Mouse (Mus musculus) left cerebral cortex, postnatal 4 days (tissue): Measurements from ENCODE around the gene Zfp677. TPM values are rescaled to one million over a fixed set of nuclear protein-coding genes. Genes with fewer than 3 reads are reported as not detected.
"Not testable (repeated sequence)": the region's sequence is repeated elsewhere in the genome, so short reads cannot be mapped to it uniquely, and the experiment has no call there.

Experiments
- DNase-seq: peaks from one replicate; pipeline ENCODE4 v3.0.0-alpha.2; 2022
- intact Hi-C: fragments of 180-260 bp; cut with DNase I; formaldehyde crosslinking; loops from one replicate; pipeline ENCODE4 v1.15.1; 2025
- total RNA-seq, 2 experiments: library from RNA; stranded (reverse); gene quantifications; 2 replicates each; pipeline ENCODE4 v1.2.3; 2021

Zfp677 gene
- total RNA-seq = 1 to 10 TPM; 3.3 to 3.5 TPM

- DNase-seq = peak; percentile 51
- intact Hi-C loops = no loop called here
These were observed at the start of gene Zfp677 for GRCm38 (mm10) chr17:21383391-21384056. Gene Zfp677, plus strand, starts transcription at chr17:21383748.

GRCm38 (mm10) chr17:21368018-21368417, 15.5 kb upstream of the Zfp677 start:
- intact Hi-C loops, DNase-seq: not testable (repeated sequence)

DNA sequence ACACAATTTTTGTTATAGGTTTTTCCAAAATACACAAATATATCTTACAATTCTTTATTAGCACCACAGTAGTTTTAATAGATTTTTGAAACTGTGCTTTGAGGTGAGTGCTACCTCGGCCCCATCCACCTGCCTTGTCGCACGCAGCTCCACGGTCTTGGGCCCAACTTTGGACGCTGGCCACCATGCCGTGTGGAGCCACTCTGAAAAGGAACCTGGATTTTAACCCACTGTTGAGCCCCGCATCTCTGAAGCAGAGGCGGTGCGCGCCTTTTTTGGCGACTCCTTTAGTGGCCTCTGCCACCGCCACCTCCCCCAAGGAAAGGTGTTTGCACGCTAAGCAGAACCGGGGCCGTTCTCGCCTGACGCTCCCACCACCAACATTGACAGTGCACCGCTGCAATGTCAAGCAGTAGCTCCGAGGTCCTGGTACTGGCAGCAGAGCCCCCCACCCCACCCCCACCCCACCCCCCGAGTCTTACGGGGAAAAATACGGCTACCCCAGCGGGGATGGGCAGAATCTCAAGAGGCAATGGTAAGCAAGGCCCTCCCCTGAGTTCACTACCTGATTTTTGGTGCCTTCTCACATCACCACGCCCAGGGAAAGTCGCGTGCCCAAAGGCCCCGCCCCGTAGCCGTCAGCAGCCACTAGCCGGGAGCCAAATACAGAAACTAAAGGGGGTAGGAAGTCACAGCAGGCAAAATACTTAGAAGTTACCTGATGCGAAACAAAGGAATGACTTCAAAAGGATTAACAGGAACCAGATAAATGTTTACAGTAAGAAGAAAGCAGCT, 13.4 kb upstream of the Zfp677 start:
- intact Hi-C loops = no loop called here
- DNase-seq = peak; percentile 1

DNA sequence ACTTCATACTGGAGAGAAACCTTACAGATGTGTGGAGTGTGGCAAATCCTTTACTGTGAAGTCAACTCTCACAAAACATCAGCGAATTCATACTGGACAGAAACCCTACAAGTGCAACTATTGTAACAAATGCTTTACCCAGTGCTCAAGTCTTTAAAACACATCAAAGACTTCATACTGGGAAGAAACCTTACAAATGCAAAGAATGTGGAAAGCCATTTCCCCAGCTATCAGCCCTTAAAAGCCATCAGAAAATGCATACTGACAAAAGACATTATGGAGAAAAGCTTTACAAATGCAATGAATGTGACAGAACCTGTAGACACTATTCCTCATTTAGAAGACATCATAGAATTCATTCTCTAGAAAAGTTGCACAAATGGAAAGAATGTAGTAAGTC, 8.2 kb upstream of the Zfp677 start:
- DNase-seq = no peak
- intact Hi-C loops = no loop called here

DNA sequence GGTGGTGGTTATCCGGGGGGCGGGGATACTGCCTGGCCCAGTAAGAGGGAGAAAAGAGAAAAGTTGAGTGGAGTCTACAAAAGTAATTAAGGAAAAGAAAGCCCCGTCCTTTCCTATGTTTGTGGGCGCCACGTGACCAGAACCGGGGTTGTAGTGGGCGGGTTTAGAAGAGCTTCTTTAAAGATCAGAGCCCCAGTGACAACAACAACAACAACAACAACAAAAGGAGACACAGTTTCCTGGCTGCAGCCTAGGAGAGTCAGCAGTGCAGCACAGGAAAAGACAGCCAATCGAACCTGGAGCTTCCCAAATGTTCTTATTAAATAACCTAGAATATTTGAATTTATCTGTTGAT, 486 bp downstream of the Zfp677 start:
- DNase-seq = no peak
- intact Hi-C loops = no loop called here

DNA sequence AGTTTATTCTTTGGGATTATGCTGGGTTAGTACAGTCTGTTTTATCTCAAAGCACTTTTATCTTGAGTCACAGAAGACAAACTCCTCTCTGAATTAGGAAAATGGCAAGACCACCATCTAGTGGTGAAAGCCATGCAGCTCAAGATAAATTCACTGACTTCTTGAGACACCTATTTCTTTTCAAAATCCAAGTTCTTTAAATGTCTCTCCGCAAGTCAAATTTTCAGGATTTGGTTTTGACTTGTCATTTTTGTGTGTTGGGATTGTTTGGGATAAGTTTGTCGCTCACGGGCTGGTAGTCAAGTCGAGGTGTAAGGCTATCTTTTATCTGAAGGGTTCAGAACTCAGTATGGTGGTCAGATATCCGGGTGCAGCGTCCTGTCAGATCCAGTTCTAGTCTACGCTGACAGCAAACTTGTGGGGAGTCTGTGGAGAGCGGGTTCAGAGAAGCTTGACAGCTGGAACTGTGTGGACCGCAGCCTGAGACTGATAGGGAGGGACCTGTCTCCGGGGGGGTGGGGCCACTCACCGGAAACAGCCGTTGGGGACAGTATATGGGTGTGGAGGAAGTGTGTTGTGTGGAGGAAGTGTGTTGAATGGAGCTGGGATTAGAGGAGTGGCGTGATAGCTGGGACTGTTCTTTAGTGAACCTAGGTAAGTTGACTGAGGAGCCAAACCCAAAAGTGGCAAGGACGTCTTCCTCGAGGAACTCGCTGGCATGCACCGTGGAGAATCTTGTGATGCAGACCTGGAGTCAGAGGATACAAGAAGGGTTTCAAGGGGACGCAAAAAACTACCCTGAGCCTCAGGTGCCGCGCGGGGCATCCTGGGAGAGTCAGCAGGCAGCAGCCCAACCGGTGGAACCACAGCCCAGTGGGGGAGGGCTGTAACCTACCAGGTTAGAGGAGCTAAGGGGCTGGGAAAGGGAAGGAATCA, 39.4 kb downstream of the Zfp677 start, which contains the start of gene Zfp54:
Gene Zfp54, plus strand, starts transcription at position 564 of the 936 bp plus-strand sequence.
- intact Hi-C loops = loop anchor here (2.0 kb wide), 1 partner anchor 148 kb away; no protein-coding TSS in a partner anchor
- DNase-seq = peak; percentile 55

GRCm38 (mm10) chr17:21438806-21439400, 55.4 kb downstream of the Zfp677 start:
- DNase-seq, intact Hi-C loops: not testable (repeated sequence)

Other genes starting within 250 kb of the Zfp677 start
- not detected for gene Vmn1r234, start 157.7 kb upstream of the Zfp677 start, total RNA-seq
- not detected for gene Vmn1r235, start 127.3 kb upstream of the Zfp677 start, total RNA-seq
- gene Vmn1r236, start 100.8 kb upstream of the Zfp677 start, total RNA-seq = not detected
- not detected for gene Vmn1r237, start 71.9 kb upstream of the Zfp677 start, total RNA-seq
- gene Zfp54, start 39.5 kb downstream of the Zfp677 start, total RNA-seq = 1 to 10 TPM; 2.7 to 3.6 TPM
- gene Zfp51, start 66.6 kb downstream of the Zfp677 start, total RNA-seq = 1 to 10 TPM; 4.8 to 4.9 TPM
- 1 to 10 TPM; 7.3 to 8.0 TPM for gene Zfp53, start 105.2 kb downstream of the Zfp677 start, total RNA-seq
- 10 to 100 TPM in 1 of 2 experiments, 1 to 10 TPM in 1; 9.5 to 10.2 TPM for gene Zfp52, start 151.8 kb downstream of the Zfp677 start, total RNA-seq
- 10 to 100 TPM; 18.8 to 19.9 TPM for gene Zfp948, start 183.3 kb downstream of the Zfp677 start, total RNA-seq